Mouse (Mus musculus): ENCODE results near the gene Hnrnpa3.
"Not testable (repeated sequence)": the region's sequence is repeated elsewhere in the genome, so short reads cannot be mapped to it uniquely, and the experiment has no call there.

GRCm38 (mm10) chr2:75637055-75637304 is 22.1 kb upstream of the Hnrnpa3 start:
- not testable (repeated sequence) for TF ChIP-seq NRF1 (IDR thresholded peaks at IDR 0.05; ENCODE audit: insufficient read depth, low read depth, low read length, poor library complexity, severe bottlenecking); CTCF (IDR thresholded peaks at IDR 0.05 in 2 of 3, conservative IDR thresholded peaks at IDR 0.05 in 1 of 3; ENCODE audit: control insufficient read depth in 1 of 3, insufficient read depth in 1 of 3, low read depth in 2 of 3, low read length in 3 of 3, poor library complexity in 1 of 3, severe bottlenecking in 1 of 3); GABPA (IDR thresholded peaks at IDR 0.05; ENCODE audit: low read depth, low read length); ZMIZ1 (IDR thresholded peaks at IDR 0.05; ENCODE audit: low read depth, low read length); POLR2A (IDR thresholded peaks at IDR 0.05; ENCODE audit: control insufficient read depth in 1 of 2, insufficient read depth in 1 of 2, low read depth in 1 of 2, low read length in 2 of 2, poor library complexity in 1 of 2); MAZ (IDR thresholded peaks at IDR 0.05; ENCODE audit: low read depth, low read length); ZNF384 (IDR thresholded peaks at IDR 0.05; ENCODE audit: low read depth, low read length); E2F4 (IDR thresholded peaks at IDR 0.05; ENCODE audit: borderline replicate concordance, low read depth, low read length); MXI1 (IDR thresholded peaks at IDR 0.05; ENCODE audit: low read depth, low read length)
- TF ChIP-seq TBP (IDR thresholded peaks at IDR 0.05; ENCODE audit: low read depth, low read length), result peak; percentile 82
